Mouse (Mus musculus) erythroid progenitor cell, adult 5-6 weeks (primary cell): Measurements from ENCODE around the gene Slc12a3. TPM values are rescaled to one million over a fixed set of nuclear protein-coding genes. Genes with fewer than 3 reads are reported as not detected.

Experiments
- ATAC-seq: replicated peaks from 2 replicates; pipeline ENCODE4 v1.8.0; 2016; ENCODE audit warnings: moderate number of reproducible peaks, mild to moderate bottlenecking, moderate TSS enrichment, inconsistent platforms; ENCODE audit not compliant: poor library complexity, low FRiP score, severe bottlenecking
- total RNA-seq, 2 experiments: library from RNA; stranded (forward) in 1 of 2; stranded (reverse) in 1 of 2; fragments of 150-400 nt in 1 of 2; fragments of 186-747, 209-891 nt in 1 of 2; gene quantifications; 2 replicates each; pipeline versions ENCODE4 v1.2.3 to v1.2.4; 2015 to 2017; ENCODE audit warnings: low replicate concordance in 2 of 2

Gene Slc12a3
- total RNA-seq (2015; ENCODE audit: low replicate concordance) = 0.84 and 4.0 TPM in 2 replicates
- total RNA-seq (2017; ENCODE audit: low replicate concordance) = 0.90 TPM in 1 of 2 replicates, not detected in the other

DNA sequence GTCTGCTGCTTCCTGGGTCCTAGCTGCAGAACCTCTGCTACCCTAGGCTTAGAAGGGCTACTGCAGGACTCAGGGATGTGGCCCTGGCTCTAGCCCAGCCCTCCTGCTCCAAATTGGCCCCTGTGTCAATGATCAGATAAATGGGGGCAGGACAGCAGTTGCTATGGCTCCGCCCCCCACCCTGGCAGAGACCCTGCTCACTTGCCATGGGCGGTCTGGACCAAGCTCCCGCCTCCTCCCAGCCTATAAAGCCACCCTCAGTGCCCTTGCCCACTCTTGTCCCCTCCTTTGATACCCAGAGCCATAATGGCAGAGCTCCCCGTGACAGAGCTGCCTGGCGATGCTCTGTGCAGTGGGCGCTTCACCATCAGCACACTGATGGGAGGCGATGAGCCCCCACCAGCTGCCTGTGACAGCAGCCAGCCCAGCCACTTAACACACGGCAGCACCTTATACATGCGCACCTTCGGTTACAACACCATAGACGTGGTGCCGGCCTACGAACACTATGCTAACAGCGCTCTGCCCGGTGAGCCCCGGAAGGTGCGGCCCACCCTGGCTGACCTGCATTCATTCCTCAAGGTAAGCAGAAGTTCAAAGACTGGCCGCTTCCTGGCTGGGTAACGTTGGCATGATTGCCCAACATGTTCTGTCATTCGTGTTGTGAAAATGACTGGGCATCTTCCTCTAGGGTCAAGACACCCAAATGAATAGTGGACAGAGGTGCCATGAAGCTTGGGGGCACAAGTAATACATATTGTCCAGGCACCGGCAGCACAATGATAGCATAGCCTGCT lies at the start of gene Slc12a3:
TSS of gene Slc12a3 (plus strand) at position 270 of the 797 bp plus-strand sequence.
- no peak for ATAC-seq

DNA sequence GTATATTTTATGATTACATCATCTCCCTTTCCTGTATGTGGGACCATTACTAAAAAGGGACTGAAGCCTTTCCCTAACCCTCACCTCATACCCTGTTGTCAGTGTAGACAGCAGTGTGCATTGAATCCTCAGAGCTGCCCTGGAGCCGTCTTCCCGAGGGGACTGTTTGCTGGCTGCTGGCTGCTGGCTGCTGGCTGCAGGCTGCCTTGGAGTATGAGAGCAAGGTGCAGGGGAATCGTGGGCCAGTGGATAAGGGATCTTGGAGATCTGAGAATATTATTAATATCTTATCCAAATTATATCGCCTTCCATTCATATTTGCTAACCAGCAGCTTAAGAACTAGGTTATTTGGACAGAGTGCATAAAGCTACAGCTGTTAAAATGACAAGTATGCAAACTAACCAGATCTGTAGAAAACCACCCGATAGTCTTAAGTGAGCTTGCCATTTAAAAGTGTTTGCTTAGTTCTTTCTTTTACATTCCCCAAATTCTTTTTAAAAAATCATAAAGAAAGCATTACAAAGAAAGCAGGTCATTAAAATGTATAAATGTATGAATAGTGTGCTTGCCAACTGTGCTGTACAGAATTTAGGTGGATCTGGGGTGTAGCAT lies 48.9 kb upstream of the Slc12a3 start:
- ATAC-seq = no peak

DNA sequence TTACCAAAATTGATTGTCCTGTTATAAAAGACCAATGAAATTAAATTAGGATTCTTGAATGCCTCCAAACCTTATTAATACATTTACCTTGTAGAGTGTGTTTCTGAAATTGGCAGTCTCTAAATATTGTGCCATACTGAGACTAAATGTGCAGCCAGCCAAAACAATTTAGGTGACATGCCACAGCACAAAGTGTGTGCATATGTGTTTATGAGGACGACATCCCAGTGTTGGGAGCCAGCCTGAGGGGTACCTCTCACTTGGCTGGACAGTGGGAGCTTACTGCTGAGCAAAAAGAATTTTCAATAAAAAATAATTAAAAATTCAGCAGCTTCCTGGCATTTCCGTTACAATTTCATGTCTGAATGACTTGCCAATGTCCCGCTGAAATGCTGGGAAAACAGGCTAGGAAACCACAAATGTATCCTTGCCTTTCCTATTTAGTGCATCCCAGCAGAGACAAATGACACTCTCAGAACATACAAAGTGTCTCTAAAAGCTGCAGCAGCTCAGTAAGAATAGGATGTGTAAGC lies 46.5 kb upstream of the Slc12a3 start:
- ATAC-seq = no peak

DNA sequence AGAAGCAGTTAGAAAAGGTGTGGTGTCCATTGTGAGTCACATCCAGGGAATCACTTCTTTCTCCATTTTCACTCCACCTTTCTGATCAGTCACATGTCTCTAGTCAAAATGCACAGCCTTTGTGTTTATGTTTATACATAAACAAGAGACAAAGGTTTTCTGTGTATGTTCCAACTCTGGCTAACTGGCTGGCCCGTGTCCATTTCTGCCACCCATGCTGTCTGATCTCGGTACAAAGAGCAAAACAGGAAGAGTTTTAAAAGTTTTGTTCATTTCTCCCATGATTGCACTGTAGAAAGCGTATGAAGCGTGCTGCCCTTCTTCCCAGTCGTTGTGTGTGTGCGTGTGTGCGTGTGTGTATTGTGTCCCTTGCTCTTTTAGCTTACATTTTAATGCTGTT lies 44.8 kb upstream of the Slc12a3 start:
- no peak for ATAC-seq

DNA sequence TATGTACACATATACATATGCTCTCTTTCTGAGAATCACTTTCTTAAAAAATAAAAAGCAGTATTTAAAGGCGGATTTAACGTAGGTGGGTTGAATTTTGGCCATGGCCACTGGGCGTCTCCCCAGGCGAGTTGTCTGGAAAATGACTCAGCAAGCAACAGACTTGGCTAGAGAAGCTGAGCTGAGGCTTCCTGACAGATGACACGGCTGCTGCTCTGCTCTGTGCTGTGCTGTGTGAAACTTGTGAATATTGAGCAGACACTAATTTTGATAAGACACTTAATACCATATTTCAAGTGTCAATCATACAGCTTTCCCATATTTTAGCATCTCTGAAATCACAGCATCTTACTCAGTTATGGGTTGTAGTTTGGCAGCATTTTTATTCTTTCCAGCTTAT lies 38.4 kb upstream of the Slc12a3 start:
- peak; percentile 94 for ATAC-seq

DNA sequence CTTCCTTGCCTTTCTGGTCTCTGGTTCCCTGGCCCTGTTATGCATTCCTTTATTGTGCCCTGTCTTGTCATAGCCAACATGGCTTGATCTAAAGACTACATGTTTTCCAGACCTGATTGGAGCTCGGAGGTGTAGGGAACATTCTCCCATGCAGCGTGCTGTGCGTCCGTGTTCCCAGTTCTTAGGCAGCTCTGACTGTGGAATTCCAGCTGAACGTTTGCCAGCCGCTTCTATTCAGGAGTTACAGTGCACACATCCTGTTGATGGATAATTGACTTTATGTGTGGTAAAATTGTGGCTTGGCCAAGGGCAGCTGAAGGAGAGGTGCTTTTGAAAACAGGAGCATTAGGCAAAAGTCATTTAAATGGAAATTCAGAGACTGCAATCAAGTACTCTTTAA lies 36.9 kb upstream of the Slc12a3 start:
- ATAC-seq = no peak

DNA sequence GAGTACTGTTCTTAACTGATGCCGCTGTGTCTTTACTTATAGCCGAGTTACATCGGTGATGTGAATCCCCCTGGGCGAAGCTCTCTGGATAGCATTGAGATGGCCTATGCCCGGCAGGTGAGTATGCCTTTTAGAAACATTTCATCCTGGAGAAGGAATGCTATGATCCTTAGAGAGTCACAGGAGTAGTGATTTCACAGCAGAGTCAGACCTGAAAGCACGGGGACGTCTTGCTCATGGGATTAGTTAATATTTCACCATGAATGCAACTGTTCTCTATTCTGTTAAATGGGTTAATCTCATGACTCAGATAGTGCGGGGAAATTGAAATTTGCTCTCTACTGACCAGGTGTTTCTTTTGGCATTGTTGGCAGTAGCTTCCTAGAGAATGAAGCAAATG lies 36.4 kb upstream of the Slc12a3 start:
- ATAC-seq = no peak

- ATAC-seq = 0 out of 2 replicates have a peak, but pooled peaks have one; percentile 50
Observed at GRCm38 (mm10) chr8:94295687-94296086, 33.3 kb upstream of the Slc12a3 start.

- ATAC-seq = no peak
Observed at GRCm38 (mm10) chr8:94296312-94296991, 32.5 kb upstream of the Slc12a3 start.

DNA sequence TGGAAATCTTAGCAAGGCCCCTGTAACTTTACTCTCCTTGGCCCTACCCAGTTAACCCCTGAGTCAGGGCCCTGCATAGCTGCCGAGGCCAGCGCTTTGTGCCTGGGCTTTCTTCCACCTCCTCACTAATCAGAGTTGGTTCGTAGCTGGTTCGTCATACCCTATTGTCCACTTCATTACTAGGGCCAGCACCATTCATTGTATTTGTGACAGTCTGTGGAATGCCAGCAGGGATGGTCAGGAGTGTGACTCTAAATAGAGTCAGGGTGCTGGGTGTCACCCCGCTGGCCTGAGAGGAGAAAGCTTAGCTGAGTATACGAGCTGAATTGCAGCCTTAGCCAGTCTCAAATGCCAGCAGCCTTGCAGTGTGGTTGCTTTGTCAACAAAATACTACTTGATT lies 31.9 kb upstream of the Slc12a3 start:
- ATAC-seq = no peak

GRCm38 (mm10) chr8:94300809-94301208 lies 28.2 kb upstream of the Slc12a3 start:
- no peak for ATAC-seq

DNA sequence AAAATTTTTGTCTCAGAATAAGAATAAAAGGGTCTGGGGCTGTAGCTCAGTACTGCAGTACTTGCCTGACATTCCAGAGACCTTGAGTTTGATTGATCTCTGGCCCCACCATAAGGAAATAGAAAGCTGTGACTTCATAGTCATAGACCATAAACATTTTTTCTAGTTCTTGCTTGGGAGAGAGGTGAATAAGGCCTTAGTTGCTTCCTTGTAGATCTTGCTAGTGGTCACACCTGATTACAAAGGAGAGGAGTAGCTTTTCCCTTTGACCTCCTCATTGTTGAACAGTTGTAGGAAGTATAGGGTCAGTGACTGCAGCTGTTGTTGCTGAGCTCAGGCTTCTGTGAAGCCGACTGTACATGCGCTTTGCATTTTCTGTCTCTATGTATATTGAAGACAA lies 24.6 kb upstream of the Slc12a3 start:
- ATAC-seq = no peak

- ATAC-seq = peak; percentile 74
Observed at GRCm38 (mm10) chr8:94306989-94307513, 21.9 kb upstream of the Slc12a3 start.

DNA sequence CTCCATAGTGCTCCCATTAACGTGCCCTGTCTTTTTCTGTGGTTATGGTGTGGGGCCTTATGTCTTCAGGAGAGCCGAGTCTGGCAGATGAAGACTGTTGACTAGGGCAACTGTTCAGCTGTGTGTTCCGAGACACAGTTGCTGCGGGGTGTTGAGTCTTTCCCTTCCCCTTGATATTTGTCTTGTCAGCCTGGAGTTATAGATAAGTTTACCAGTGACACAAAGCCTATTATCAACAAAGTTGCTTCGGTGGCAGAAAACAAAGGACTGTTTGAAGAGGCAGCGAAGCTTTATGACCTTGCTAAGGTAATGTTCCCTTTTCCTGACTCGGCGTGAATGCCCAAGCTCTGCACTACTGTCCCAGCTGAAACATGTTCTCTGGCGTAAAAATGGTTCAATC lies 21.3 kb upstream of the Slc12a3 start:
- ATAC-seq = no peak

DNA sequence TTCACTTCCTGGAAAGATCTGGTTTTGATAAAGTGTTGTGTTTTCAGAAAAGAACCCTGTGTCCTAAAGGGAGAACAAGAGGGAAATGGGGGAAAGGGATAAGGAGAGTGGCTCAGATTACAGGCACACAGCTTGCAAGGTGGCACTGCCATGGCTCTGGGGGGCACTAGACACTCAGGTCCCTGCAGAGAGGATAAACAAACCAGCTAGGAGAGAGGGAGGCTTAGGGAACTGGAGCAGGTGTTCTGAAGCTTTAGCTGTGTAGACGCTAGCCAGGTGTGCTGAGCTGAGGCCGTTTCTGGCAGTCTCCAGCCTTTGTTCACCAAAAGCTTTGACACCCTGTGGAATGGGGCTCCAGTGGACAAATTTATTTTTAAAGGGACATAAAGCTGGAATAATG lies 14.9 kb upstream of the Slc12a3 start:
- no peak for ATAC-seq

DNA sequence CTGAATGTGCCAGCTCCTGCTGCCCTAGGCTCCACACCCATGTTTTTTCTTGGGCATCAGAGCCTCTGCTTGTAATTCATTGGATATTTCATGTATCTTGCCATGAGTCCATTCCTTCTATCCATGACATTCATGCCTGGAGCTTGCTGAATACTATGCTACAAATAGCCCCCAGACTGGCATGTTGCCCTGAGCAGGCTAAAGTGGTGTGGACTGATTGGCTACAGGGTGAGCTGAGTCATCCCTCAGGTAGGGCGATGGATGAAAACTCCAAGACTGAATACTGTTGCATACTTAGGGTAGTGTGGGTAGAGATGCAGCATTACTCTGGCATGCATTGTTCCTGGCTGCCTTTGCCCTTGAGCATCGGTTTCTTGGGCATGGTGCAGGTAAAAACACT lies 11.8 kb upstream of the Slc12a3 start:
- ATAC-seq = no peak

GRCm38 (mm10) chr8:94317691-94318090 lies 11.3 kb upstream of the Slc12a3 start:
- ATAC-seq = no peak

- no peak for ATAC-seq
Observed at GRCm38 (mm10) chr8:94320036-94320435, 9.0 kb upstream of the Slc12a3 start.

DNA sequence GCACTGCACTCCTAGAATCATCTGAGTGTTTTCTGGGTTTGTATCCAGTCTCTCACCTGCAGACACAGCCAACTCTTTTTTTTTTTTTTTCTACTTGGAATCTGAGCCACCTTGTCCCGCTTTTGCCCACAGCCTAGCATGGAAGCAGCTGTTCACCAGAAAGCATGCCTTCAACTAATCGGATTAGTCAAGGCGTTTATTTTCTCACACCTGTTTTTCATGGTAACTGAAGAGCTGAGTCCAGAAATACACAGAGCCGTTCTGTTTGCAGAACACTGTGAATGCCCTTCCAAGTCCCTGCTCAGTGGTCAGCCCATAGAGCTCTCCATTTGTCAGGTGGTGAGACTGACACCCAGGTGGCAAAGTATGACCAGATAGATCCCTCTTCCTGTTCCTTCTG lies 6.9 kb upstream of the Slc12a3 start:
- ATAC-seq = no peak

GRCm38 (mm10) chr8:94323041-94323440 lies 6.0 kb upstream of the Slc12a3 start:
- no peak for ATAC-seq
